Mouse (Mus musculus): ENCODE data around the gene Chrnb2.
A peak's percentile ranks its signal among the peaks of the same experiment; 100 is the strongest.

Chrnb2 gene

GRCm38 (mm10) chr3:89714359-89715206 is 49.8 kb downstream of the Chrnb2 start, which contains the start of gene Adar:
Gene Adar (plus strand): TSS chr3:89715022.
- DNase-seq = peak; percentile 90

GRCm38 (mm10) chr3:89704064-89704463 is 60.4 kb downstream of the Chrnb2 start:
- no peak for DNase-seq

- DNase-seq = no peak
Measured at GRCm38 (mm10) chr3:89703596-89703995, 60.8 kb downstream of the Chrnb2 start.

- DNase-seq = peak; percentile 40
Measured at GRCm38 (mm10) chr3:89700461-89700860, 64.0 kb downstream of the Chrnb2 start.

- DNase-seq = no peak
Measured at GRCm38 (mm10) chr3:89698958-89699357, 65.5 kb downstream of the Chrnb2 start.
